Mouse (Mus musculus): Measurements from ENCODE around the gene Calcoco2. TPM values are rescaled to one million over a fixed set of nuclear protein-coding genes. Genes with fewer than 3 reads are reported as not detected.

Gene Calcoco2
- polyA plus RNA-seq, 1 experiment from 2014 or later: not detected

DNA sequence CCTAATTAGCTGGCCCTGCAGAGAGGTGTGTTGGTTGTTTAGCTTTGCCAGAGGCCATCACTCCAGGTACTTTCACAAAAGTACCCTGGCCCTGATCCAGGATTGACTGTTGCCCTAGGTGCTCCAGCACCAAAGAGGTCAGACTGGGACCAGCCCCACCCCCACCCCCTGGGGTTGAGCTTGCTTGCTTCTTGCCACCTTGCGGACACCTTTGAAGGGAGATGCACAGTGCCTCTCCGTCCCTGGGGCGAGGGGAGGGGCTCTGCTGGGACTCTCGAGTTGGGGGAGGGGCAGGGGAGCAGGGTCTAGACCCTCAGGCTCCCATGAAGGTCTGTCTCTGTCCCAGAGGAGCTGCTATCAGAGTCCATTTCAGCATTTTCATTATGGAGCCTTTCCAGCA is 61.8 kb downstream of the Calcoco2 start:
- no peak overlapping the region for H3K4me3 ChIP-seq (replicated peaks)
- no peaks in the 10 kb centered on the region for H3K27me3 ChIP-seq (replicated peaks)
- H3K4me2 ChIP-seq (replicated peaks): no peak overlapping the region
- no peak overlapping the region for H3K9ac ChIP-seq
- ATAC-seq: no peak
- H3K27ac ChIP-seq: no peak overlapping the region
- 84% methylated on average over 4 of the region's 4 CpGs for WGBS
- H3K4me1 ChIP-seq (replicated peaks): no peaks in the 10 kb centered on the region
- no peaks in the 10 kb centered on the region for H3K9me3 ChIP-seq
- peaks cover 59% of the 10 kb centered on the region for H3K36me3 ChIP-seq

Other genes starting within 250 kb of the Calcoco2 start
- 36.3 and 39.9 TPM in 2 replicates for gene B4galnt2, start 197.1 kb downstream of the Calcoco2 start, polyA plus RNA-seq (2015; fragmentation: Nextera tagmentation; extraction: Ambion mirVana)
- gene Igf2bp1, start 106.0 kb downstream of the Calcoco2 start, polyA plus RNA-seq (2015; fragmentation: Nextera tagmentation; extraction: Ambion mirVana): 42.8 TPM in 2 replicates
- 4.9 and 5.8 TPM in 2 replicates for gene Gip, start 87.4 kb downstream of the Calcoco2 start, polyA plus RNA-seq (2015; fragmentation: Nextera tagmentation; extraction: Ambion mirVana)
- 96.3 and 105 TPM in 2 replicates for gene Snf8, start 77.1 kb downstream of the Calcoco2 start, polyA plus RNA-seq (2015; fragmentation: Nextera tagmentation; extraction: Ambion mirVana)
- gene Ube2z, start 46.6 kb downstream of the Calcoco2 start, polyA plus RNA-seq (2015; fragmentation: Nextera tagmentation; extraction: Ambion mirVana): 35.3 and 37.1 TPM in 2 replicates
- gene Atp5g1, start 36.3 kb downstream of the Calcoco2 start, polyA plus RNA-seq (2015; fragmentation: Nextera tagmentation; extraction: Ambion mirVana): 930 and 1,145 TPM in 2 replicates
- 0.37 and 0.40 TPM in 2 replicates for gene Ttll6, start 21.8 kb upstream of the Calcoco2 start, polyA plus RNA-seq (2015; fragmentation: Nextera tagmentation; extraction: Ambion mirVana)
- 2.3 and 3.6 TPM in 2 replicates for gene Hoxb13, start 82.4 kb upstream of the Calcoco2 start, polyA plus RNA-seq (2015; fragmentation: Nextera tagmentation; extraction: Ambion mirVana)
- gene Hoxb9, start 159.5 kb upstream of the Calcoco2 start, polyA plus RNA-seq (2015; fragmentation: Nextera tagmentation; extraction: Ambion mirVana): 1.2 and 1.3 TPM in 2 replicates
- gene Hoxb8, start 169.9 kb upstream of the Calcoco2 start, polyA plus RNA-seq (2015; fragmentation: Nextera tagmentation; extraction: Ambion mirVana): 1.1 and 1.5 TPM in 2 replicates
- gene Hoxb7, start 174.7 kb upstream of the Calcoco2 start, polyA plus RNA-seq (2015; fragmentation: Nextera tagmentation; extraction: Ambion mirVana): 10.7 and 12.4 TPM in 2 replicates
- gene Hoxb6, start 180.5 kb upstream of the Calcoco2 start, polyA plus RNA-seq (2015; fragmentation: Nextera tagmentation; extraction: Ambion mirVana): 14.4 and 16.1 TPM in 2 replicates
- 27.2 and 31.3 TPM in 2 replicates for gene Hoxb5, start 191.4 kb upstream of the Calcoco2 start, polyA plus RNA-seq (2015; fragmentation: Nextera tagmentation; extraction: Ambion mirVana)
- gene Hoxb4, start 206.3 kb upstream of the Calcoco2 start, polyA plus RNA-seq (2015; fragmentation: Nextera tagmentation; extraction: Ambion mirVana): 2.8 and 3.2 TPM in 2 replicates
- gene Hoxb3, start 211.4 kb upstream of the Calcoco2 start, polyA plus RNA-seq (2015; fragmentation: Nextera tagmentation; extraction: Ambion mirVana): 1.8 and 2.7 TPM in 2 replicates
- gene Hoxb2, start 238.6 kb upstream of the Calcoco2 start, polyA plus RNA-seq (2015; fragmentation: Nextera tagmentation; extraction: Ambion mirVana): 17.7 and 19.8 TPM in 2 replicates